11 mouse cellular contexts compared by ENCODE assay signal in the genomic region with DNA sequence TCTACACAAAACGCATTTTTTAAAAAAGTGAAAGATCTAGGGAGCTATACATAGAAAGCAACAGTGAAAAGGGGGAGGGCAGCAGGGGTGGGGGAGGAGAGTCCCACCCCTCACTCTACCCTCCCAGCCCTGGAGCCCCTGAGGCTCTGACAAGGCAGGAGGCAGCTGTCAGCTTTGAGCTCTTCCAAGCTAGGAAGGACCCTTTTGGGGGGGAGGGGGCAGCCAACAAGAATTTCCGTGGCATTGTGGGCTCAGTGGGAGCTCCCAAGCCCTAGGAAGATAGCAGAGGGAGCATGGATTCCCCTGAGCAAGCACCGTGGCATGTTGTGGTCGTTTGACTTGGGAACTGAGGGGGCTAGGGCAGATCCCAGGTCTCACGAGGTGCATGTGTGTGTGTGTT. TPM values are rescaled to one million over a fixed set of nuclear protein-coding genes. Genes with fewer than 3 reads are reported as not detected.
DNase-seq lines count a peak whose midpoint lies in the region; ATAC-seq and TF ChIP-seq lines count a peak whose summit lies in the region.
"Had no signal": no experiment of that assay in that cellular context is flagged by ENCODE, and none has a peak within 500 bp of the region (broad histone marks: within the 10 kb centered on the region; RNA-seq: fewer than 3 reads in every experiment).

No protein-coding gene starts in this region.

- no peak overlapping the region for H3K4me3 ChIP-seq in forebrain, embryonic 10.5 days
- H3K4me3 ChIP-seq in forebrain, postnatal 0 days (ENCODE audit: low read depth, low read length): no peak overlapping the region
- no peak overlapping the region for H3K4me3 ChIP-seq in intestine, embryonic 14.5 days (ENCODE audit: low read depth, low read length)
- H3K4me3 ChIP-seq in intestine, embryonic 15.5 days (replicated peaks): no peak overlapping the region
- H3K4me3 ChIP-seq in midbrain, embryonic 14.5 days (replicated peaks; ENCODE audit: low read depth, low read length): no peak overlapping the region

- no peak overlapping the region for H3K4me2 ChIP-seq in forebrain, postnatal 0 days (ENCODE audit: low read depth)
- no peak overlapping the region for H3K4me2 ChIP-seq in intestine, embryonic 14.5 days (ENCODE audit: low read length)
- no peak overlapping the region for H3K4me2 ChIP-seq in intestine, embryonic 15.5 days (replicated peaks)
- no peak overlapping the region for H3K4me2 ChIP-seq in midbrain, embryonic 14.5 days (ENCODE audit: low read length)
- H3K4me2 ChIP-seq: liver, embryonic 11.5 days had no signal

- DNase-seq in forebrain, embryonic 10.5 days (ENCODE audit: extremely low spot score, low spot score): peak; percentile 13
- no peak for DNase-seq in forebrain, postnatal 0 days
- DNase-seq in intestine, embryonic 14.5 days (ENCODE audit: low spot score): peak; percentile 45
- DNase-seq in Muller cell, postnatal 12 days (ENCODE audit: inconsistent ontology term): peak; percentile 14
- DNase-seq in midbrain, embryonic 14.5 days: peak; percentile 36
- DNase-seq in embryo, embryonic 9.5 days (ENCODE audit: extremely low spot score): no peak
- DNase-seq: B cell, adult 2 months; spleen, adult 18-20 months had no signal

- H3K36me3 ChIP-seq in forebrain, embryonic 10.5 days (replicated peaks): peaks cover 61% of the 10 kb centered on the region
- peaks cover 51% of the 10 kb centered on the region for H3K36me3 ChIP-seq in forebrain, postnatal 0 days (ENCODE audit: insufficient read depth)
- peaks cover 62% of the 10 kb centered on the region for H3K36me3 ChIP-seq in intestine, embryonic 14.5 days (ENCODE audit: control insufficient read depth, insufficient read depth, low read length)
- H3K36me3 ChIP-seq in intestine, embryonic 15.5 days: peaks cover 45% of the 10 kb centered on the region
- H3K36me3 ChIP-seq in midbrain, embryonic 14.5 days (ENCODE audit: control insufficient read depth, insufficient read depth, low read length): peaks cover 52% of the 10 kb centered on the region

- peaks cover 18% of the 10 kb centered on the region for H3K4me1 ChIP-seq in forebrain, embryonic 10.5 days
- no peaks in the 10 kb centered on the region for H3K4me1 ChIP-seq in forebrain, postnatal 0 days (ENCODE audit: insufficient read depth)
- H3K4me1 ChIP-seq in intestine, embryonic 14.5 days (replicated peaks; ENCODE audit: control insufficient read depth, insufficient read depth, low read length): peaks cover 4% of the 10 kb centered on the region
- H3K4me1 ChIP-seq in intestine, embryonic 15.5 days (replicated peaks): 0 out of 2 replicates have a peak, but pooled peaks cover 3% of the 10 kb centered on the region
- peaks cover 8% of the 10 kb centered on the region for H3K4me1 ChIP-seq in midbrain, embryonic 14.5 days (ENCODE audit: control insufficient read depth, insufficient read depth, low read length)

- ATAC-seq in forebrain, postnatal 0 days: no peak
- ATAC-seq in intestine, embryonic 14.5 days (replicated peaks; ENCODE audit: low FRiP score, low TSS enrichment, low read depth): no peak
- no peak for ATAC-seq in intestine, embryonic 15.5 days
- ATAC-seq in midbrain, embryonic 14.5 days (ENCODE audit: low FRiP score, low TSS enrichment): no peak
- no peak for ATAC-seq in granulocyte monocyte progenitor cell, adult 5-6 weeks (replicated peaks; ENCODE audit: poor library complexity, severe bottlenecking)

- no peak overlapping the region for H3K27ac ChIP-seq in forebrain, embryonic 10.5 days
- no peak overlapping the region for H3K27ac ChIP-seq in forebrain, postnatal 0 days (ENCODE audit: low read depth, low read length)
- no peak overlapping the region for H3K27ac ChIP-seq in intestine, embryonic 14.5 days (ENCODE audit: low read depth)
- no peak overlapping the region for H3K27ac ChIP-seq in intestine, embryonic 15.5 days
- peak overlapping the region; percentile 61 for H3K27ac ChIP-seq in midbrain, embryonic 14.5 days (replicated peaks; ENCODE audit: low read depth, low read length)

- TF ChIP-seq CTCF in forebrain, postnatal 0 days (IDR thresholded peaks at IDR 0.05; ENCODE audit: low read depth): no peak

- no peak overlapping the region for H3K9ac ChIP-seq in forebrain, postnatal 0 days
- no peak overlapping the region for H3K9ac ChIP-seq in intestine, embryonic 14.5 days (ENCODE audit: low read length)
- H3K9ac ChIP-seq in intestine, embryonic 15.5 days: no peak overlapping the region
- H3K9ac ChIP-seq in midbrain, embryonic 14.5 days (replicated peaks; ENCODE audit: low read length): no peak overlapping the region

- WGBS in forebrain, embryonic 10.5 days: 56% methylated on average over 5 of the region's 5 CpGs
- 55% methylated on average over 5 of the region's 5 CpGs for WGBS in forebrain, postnatal 0 days
- 75% methylated on average over 5 of the region's 5 CpGs for WGBS in intestine, embryonic 14.5 days
- 71% methylated on average over 5 of the region's 5 CpGs for WGBS in intestine, embryonic 15.5 days
- WGBS in midbrain, embryonic 14.5 days: 29% methylated on average over 5 of the region's 5 CpGs

- no peaks in the 10 kb centered on the region for H3K9me3 ChIP-seq in forebrain, embryonic 10.5 days
- H3K9me3 ChIP-seq in forebrain, postnatal 0 days (ENCODE audit: low read length): no peaks in the 10 kb centered on the region
- no peaks in the 10 kb centered on the region for H3K9me3 ChIP-seq in intestine, embryonic 14.5 days (ENCODE audit: control insufficient read depth, low read length)
- H3K9me3 ChIP-seq in intestine, embryonic 15.5 days: no peaks in the 10 kb centered on the region
- no peaks in the 10 kb centered on the region for H3K9me3 ChIP-seq in midbrain, embryonic 14.5 days (ENCODE audit: control insufficient read depth, low read length)

- H3K27me3 ChIP-seq in forebrain, embryonic 10.5 days (ENCODE audit: poor library complexity, severe bottlenecking): no peaks in the 10 kb centered on the region
- no peaks in the 10 kb centered on the region for H3K27me3 ChIP-seq in forebrain, postnatal 0 days (ENCODE audit: insufficient read depth, low read length)
- no peaks in the 10 kb centered on the region for H3K27me3 ChIP-seq in intestine, embryonic 14.5 days (replicated peaks; ENCODE audit: control insufficient read depth, insufficient read depth, low read length)
- H3K27me3 ChIP-seq in intestine, embryonic 15.5 days (replicated peaks): no peaks in the 10 kb centered on the region
- H3K27me3 ChIP-seq in midbrain, embryonic 14.5 days (ENCODE audit: control insufficient read depth, insufficient read depth, low read length): no peaks in the 10 kb centered on the region

RNA-seq across cellular contexts. Expression of gene Akap8l, which starts 3.8 kb away (rescaled TPM):
- polyA plus RNA-seq in forebrain, embryonic 10.5 days (2016; fragmentation: Nextera tagmentation; extraction: Ambion mirVana): 79.0 and 79.9 TPM in 2 replicates
- total RNA-seq in forebrain, postnatal 0 days (2014; rRNA removed): 74.2 and 86.2 TPM in 2 replicates
- polyA plus RNA-seq in forebrain, postnatal 0 days (2015; fragmentation: Nextera tagmentation; extraction: Ambion mirVana): 76.0 and 80.5 TPM in 2 replicates
- 64.4 and 79.0 TPM in 2 replicates for polyA plus RNA-seq in intestine, embryonic 14.5 days (2014; fragmentation: Nextera tagmentation; extraction: Ambion mirVana)
- 62.6 and 72.3 TPM in 2 replicates for polyA plus RNA-seq in intestine, embryonic 15.5 days (2015; fragmentation: Nextera tagmentation; extraction: Ambion mirVana)
- polyA plus RNA-seq in midbrain, embryonic 14.5 days (2014; fragmentation: Nextera tagmentation; extraction: Ambion mirVana): 115 and 122 TPM in 2 replicates
- total RNA-seq in granulocyte monocyte progenitor cell, adult 5-6 weeks (2014; fragmentation: Nextera tagmentation): 31.6 and 55.2 TPM in 2 replicates
- 58.8 and 65.8 TPM in 2 replicates for total RNA-seq in granulocyte monocyte progenitor cell, adult 5-6 weeks (2017)

RNA-seq across cellular contexts. Expression of gene Akap8, which starts 33.2 kb away (rescaled TPM):
- polyA plus RNA-seq in forebrain, embryonic 10.5 days (2016; fragmentation: Nextera tagmentation; extraction: Ambion mirVana): 144 and 147 TPM in 2 replicates
- total RNA-seq in forebrain, postnatal 0 days (2014; rRNA removed): 75.0 and 114 TPM in 2 replicates
- 44.8 and 64.3 TPM in 2 replicates for polyA plus RNA-seq in forebrain, postnatal 0 days (2015; fragmentation: Nextera tagmentation; extraction: Ambion mirVana)
- 51.8 and 57.2 TPM in 2 replicates for polyA plus RNA-seq in intestine, embryonic 14.5 days (2014; fragmentation: Nextera tagmentation; extraction: Ambion mirVana)
- 83.2 and 85.6 TPM in 2 replicates for polyA plus RNA-seq in intestine, embryonic 15.5 days (2015; fragmentation: Nextera tagmentation; extraction: Ambion mirVana)
- polyA plus RNA-seq in midbrain, embryonic 14.5 days (2014; fragmentation: Nextera tagmentation; extraction: Ambion mirVana): 51.6 and 56.0 TPM in 2 replicates
- total RNA-seq in granulocyte monocyte progenitor cell, adult 5-6 weeks (2014; fragmentation: Nextera tagmentation): 58.2 and 92.9 TPM in 2 replicates
- 125 and 132 TPM in 2 replicates for total RNA-seq in granulocyte monocyte progenitor cell, adult 5-6 weeks (2017)

RNA-seq across cellular contexts. Expression of gene Wiz, which starts 35.0 kb away (rescaled TPM):
- polyA plus RNA-seq in forebrain, embryonic 10.5 days (2016; fragmentation: Nextera tagmentation; extraction: Ambion mirVana): 24.9 and 25.9 TPM in 2 replicates
- total RNA-seq in forebrain, postnatal 0 days (2014; rRNA removed): 38.2 and 55.4 TPM in 2 replicates
- polyA plus RNA-seq in forebrain, postnatal 0 days (2015; fragmentation: Nextera tagmentation; extraction: Ambion mirVana): 35.4 and 42.0 TPM in 2 replicates
- 30.8 and 32.3 TPM in 2 replicates for polyA plus RNA-seq in intestine, embryonic 14.5 days (2014; fragmentation: Nextera tagmentation; extraction: Ambion mirVana)
- polyA plus RNA-seq in intestine, embryonic 15.5 days (2015; fragmentation: Nextera tagmentation; extraction: Ambion mirVana): 24.6 and 24.7 TPM in 2 replicates
- polyA plus RNA-seq in midbrain, embryonic 14.5 days (2014; fragmentation: Nextera tagmentation; extraction: Ambion mirVana): 40.8 and 59.2 TPM in 2 replicates
- total RNA-seq in granulocyte monocyte progenitor cell, adult 5-6 weeks (2014; fragmentation: Nextera tagmentation): 33.7 and 36.7 TPM in 2 replicates
- 4.7 and 5.5 TPM in 2 replicates for total RNA-seq in granulocyte monocyte progenitor cell, adult 5-6 weeks (2017)

RNA-seq across cellular contexts. Expression of gene Rasal3, which starts 49.2 kb away (rescaled TPM):
- polyA plus RNA-seq in forebrain, embryonic 10.5 days (2016; fragmentation: Nextera tagmentation; extraction: Ambion mirVana): 0.50 and 0.52 TPM in 2 replicates
- total RNA-seq in forebrain, postnatal 0 days (2014; rRNA removed): 0.52 and 0.62 TPM in 2 replicates
- 0.20 and 0.54 TPM in 2 replicates for polyA plus RNA-seq in forebrain, postnatal 0 days (2015; fragmentation: Nextera tagmentation; extraction: Ambion mirVana)
- 2.1 and 2.2 TPM in 2 replicates for polyA plus RNA-seq in intestine, embryonic 14.5 days (2014; fragmentation: Nextera tagmentation; extraction: Ambion mirVana)
- polyA plus RNA-seq in intestine, embryonic 15.5 days (2015; fragmentation: Nextera tagmentation; extraction: Ambion mirVana): 1.7 and 1.8 TPM in 2 replicates
- 0.39 and 0.50 TPM in 2 replicates for polyA plus RNA-seq in midbrain, embryonic 14.5 days (2014; fragmentation: Nextera tagmentation; extraction: Ambion mirVana)
- 44.1 and 84.5 TPM in 2 replicates for total RNA-seq in granulocyte monocyte progenitor cell, adult 5-6 weeks (2014; fragmentation: Nextera tagmentation)
- total RNA-seq in granulocyte monocyte progenitor cell, adult 5-6 weeks (2017): 44.5 and 60.1 TPM in 2 replicates

Comparison
In these comparisons a context has a peak if more than half of its experiments do, and no peak if none do; other contexts are left out.
1. DNase-seq: peak in forebrain, embryonic 10.5 days (single experiment), intestine, embryonic 14.5 days (single experiment), Muller cell, postnatal 12 days (single experiment) and midbrain, embryonic 14.5 days (single experiment); none in forebrain, postnatal 0 days (single experiment) and embryo, embryonic 9.5 days (single experiment).